Mouse (Mus musculus): Measurements from ENCODE around the gene Atxn7l1. TPM values are rescaled to one million over a fixed set of nuclear protein-coding genes. Genes with fewer than 3 reads are reported as not detected.

Gene Atxn7l1
- polyA plus RNA-seq, 1 experiment from 2014 or later, result 11.4 TPM

GRCm38 (mm10) chr12:33255256-33255655 lies 107.8 kb downstream of the Atxn7l1 start:
- 87% methylated on average over 2 of the region's 2 CpGs for WGBS
- ATAC-seq (ENCODE audit: insufficient number of reproducible peaks, low FRiP score), result no peak; the same call in 1 of the 2 replicates
- H3K4me3 ChIP-seq, result no peak overlapping the region
- H3K9ac ChIP-seq, result no peak overlapping the region
- no peaks in the 10 kb centered on the region for H3K27me3 ChIP-seq (replicated peaks)
- H3K27ac ChIP-seq (ENCODE audit: poor library complexity, severe bottlenecking), result no peak overlapping the region
- no peak overlapping the region for H3K4me2 ChIP-seq
- H3K36me3 ChIP-seq, result peaks cover 2% of the 10 kb centered on the region; the same call in 1 of the 2 replicates
- no peaks in the 10 kb centered on the region for H3K9me3 ChIP-seq (replicated peaks)
- peaks cover 43% of the 10 kb centered on the region for H3K4me1 ChIP-seq (replicated peaks)

- H3K4me1 ChIP-seq (replicated peaks), result peaks cover 50% of the 10 kb centered on the region
- no peak overlapping the region for H3K27ac ChIP-seq (ENCODE audit: poor library complexity, severe bottlenecking)
- H3K4me2 ChIP-seq, result no peak overlapping the region
- WGBS, result 87% methylated on average over 6 of the region's 6 CpGs
- no peaks in the 10 kb centered on the region for H3K9me3 ChIP-seq (replicated peaks)
- H3K9ac ChIP-seq, result no peak overlapping the region
- no peaks in the 10 kb centered on the region for H3K27me3 ChIP-seq (replicated peaks)
- no peak for ATAC-seq (ENCODE audit: insufficient number of reproducible peaks, low FRiP score)
- no peak overlapping the region for H3K4me3 ChIP-seq
- no peaks in the 10 kb centered on the region for H3K36me3 ChIP-seq
These were observed 108.9 kb downstream of the Atxn7l1 start for GRCm38 (mm10) chr12:33256426-33256825.

- Histone ChIP-seq H3K4me1 (replicated peaks) (peaks cover 39% of the 10 kb centered on the region), H3K27me3 (replicated peaks) (no peaks in the 10 kb centered on the region), H3K9me3 (replicated peaks) (no peaks in the 10 kb centered on the region), H3K36me3 (no peaks in the 10 kb centered on the region), H3K4me2 (no peak overlapping the region), H3K4me3 (no peak overlapping the region), H3K27ac (ENCODE audit: poor library complexity, severe bottlenecking) (peak overlapping the region; percentile 59; the same call in 1 of the 2 replicates), H3K9ac (no peak overlapping the region)
- ATAC-seq (ENCODE audit: insufficient number of reproducible peaks, low FRiP score), result no peak
- 58% methylated on average over 5 of the region's 5 CpGs for WGBS
These were observed 111.6 kb downstream of the Atxn7l1 start for GRCm38 (mm10) chr12:33258995-33259529.

GRCm38 (mm10) chr12:33260575-33260974 lies 113.1 kb downstream of the Atxn7l1 start:
- no peak overlapping the region for H3K9ac ChIP-seq
- H3K36me3 ChIP-seq, result no peaks in the 10 kb centered on the region
- no peaks in the 10 kb centered on the region for H3K27me3 ChIP-seq (replicated peaks)
- no peak overlapping the region for H3K27ac ChIP-seq (ENCODE audit: poor library complexity, severe bottlenecking)
- H3K4me3 ChIP-seq, result no peak overlapping the region
- peaks cover 36% of the 10 kb centered on the region for H3K4me1 ChIP-seq (replicated peaks)
- H3K4me2 ChIP-seq, result no peak overlapping the region
- ATAC-seq (ENCODE audit: insufficient number of reproducible peaks, low FRiP score), result no peak; the same call in 1 of the 2 replicates
- no peaks in the 10 kb centered on the region for H3K9me3 ChIP-seq (replicated peaks)
- 60% methylated on average over 7 of the region's 7 CpGs for WGBS

GRCm38 (mm10) chr12:33265877-33266276 lies 118.4 kb downstream of the Atxn7l1 start:
- H3K27me3 ChIP-seq (replicated peaks), result no peaks in the 10 kb centered on the region
- no peak for ATAC-seq (ENCODE audit: insufficient number of reproducible peaks, low FRiP score)
- 0 out of 2 replicates have a peak, but pooled peaks cover 5% of the 10 kb centered on the region for H3K9me3 ChIP-seq (replicated peaks)
- WGBS, result 84% methylated on average over 11 of the region's 11 CpGs
- no peaks in the 10 kb centered on the region for H3K36me3 ChIP-seq
- H3K4me3 ChIP-seq, result no peak overlapping the region
- no peak overlapping the region for H3K27ac ChIP-seq (ENCODE audit: poor library complexity, severe bottlenecking)
- H3K9ac ChIP-seq, result no peak overlapping the region
- peaks cover 10% of the 10 kb centered on the region for H3K4me1 ChIP-seq (replicated peaks)
- H3K4me2 ChIP-seq, result no peak overlapping the region

- peaks cover 9% of the 10 kb centered on the region for H3K4me1 ChIP-seq (replicated peaks)
- no peaks in the 10 kb centered on the region for H3K27me3 ChIP-seq (replicated peaks)
- no peak overlapping the region for H3K9ac ChIP-seq
- 0 out of 2 replicates have a peak, but pooled peaks cover 5% of the 10 kb centered on the region for H3K9me3 ChIP-seq (replicated peaks)
- 68% methylated on average over 4 of the region's 4 CpGs for WGBS
- no peak overlapping the region for H3K4me2 ChIP-seq
- H3K4me3 ChIP-seq, result no peak overlapping the region
- no peak for ATAC-seq (ENCODE audit: insufficient number of reproducible peaks, low FRiP score)
- H3K27ac ChIP-seq (ENCODE audit: poor library complexity, severe bottlenecking), result no peak overlapping the region
- H3K36me3 ChIP-seq, result no peaks in the 10 kb centered on the region
These were observed 120.5 kb downstream of the Atxn7l1 start for GRCm38 (mm10) chr12:33267965-33268364.

- H3K9me3 ChIP-seq (replicated peaks), result 0 out of 2 replicates have a peak, but pooled peaks cover 5% of the 10 kb centered on the region
- H3K27ac ChIP-seq (ENCODE audit: poor library complexity, severe bottlenecking), result no peak overlapping the region
- H3K4me1 ChIP-seq (replicated peaks), result no peaks in the 10 kb centered on the region
- H3K27me3 ChIP-seq (replicated peaks), result no peaks in the 10 kb centered on the region
- no peak for ATAC-seq (ENCODE audit: insufficient number of reproducible peaks, low FRiP score)
- no peak overlapping the region for H3K4me3 ChIP-seq
- 0 out of 2 replicates have a peak, but pooled peaks cover under 1% of the 10 kb centered on the region for H3K36me3 ChIP-seq
- 67% methylated on average over 5 of the region's 5 CpGs for WGBS
- H3K9ac ChIP-seq, result no peak overlapping the region
- H3K4me2 ChIP-seq, result no peak overlapping the region
These were observed 122.2 kb downstream of the Atxn7l1 start for GRCm38 (mm10) chr12:33269743-33270142.

- Histone ChIP-seq H3K9ac (no peak overlapping the region), H3K4me2 (no peak overlapping the region), H3K27me3 (replicated peaks) (no peaks in the 10 kb centered on the region), H3K9me3 (replicated peaks) (0 out of 2 replicates have a peak, but pooled peaks cover 5% of the 10 kb centered on the region), H3K4me1 (replicated peaks) (no peaks in the 10 kb centered on the region), H3K4me3 (no peak overlapping the region), H3K27ac (ENCODE audit: poor library complexity, severe bottlenecking) (no peak overlapping the region), H3K36me3 (0 out of 2 replicates have a peak, but pooled peaks cover 3% of the 10 kb centered on the region)
- no peak for ATAC-seq (ENCODE audit: insufficient number of reproducible peaks, low FRiP score)
- 86% methylated on average over 12 of the region's 12 CpGs for WGBS
These were observed 124.4 kb downstream of the Atxn7l1 start for GRCm38 (mm10) chr12:33271865-33272264.

- H3K4me3 ChIP-seq, result no peak overlapping the region
- WGBS, result 73% methylated on average over 9 of the region's 9 CpGs
- no peaks in the 10 kb centered on the region for H3K4me1 ChIP-seq (replicated peaks)
- ATAC-seq (ENCODE audit: insufficient number of reproducible peaks, low FRiP score), result no peak
- no peak overlapping the region for H3K9ac ChIP-seq
- no peak overlapping the region for H3K27ac ChIP-seq (ENCODE audit: poor library complexity, severe bottlenecking)
- H3K36me3 ChIP-seq, result 0 out of 2 replicates have a peak, but pooled peaks cover 3% of the 10 kb centered on the region
- 0 out of 2 replicates have a peak, but pooled peaks cover 5% of the 10 kb centered on the region for H3K9me3 ChIP-seq (replicated peaks)
- no peak overlapping the region for H3K4me2 ChIP-seq
- H3K27me3 ChIP-seq (replicated peaks), result no peaks in the 10 kb centered on the region
These were observed 124.9 kb downstream of the Atxn7l1 start for GRCm38 (mm10) chr12:33272441-33272840.

- Histone ChIP-seq H3K4me2 (no peak overlapping the region), H3K4me1 (replicated peaks) (no peaks in the 10 kb centered on the region), H3K27me3 (replicated peaks) (no peaks in the 10 kb centered on the region), H3K4me3 (no peak overlapping the region), H3K9ac (no peak overlapping the region), H3K36me3 (0 out of 2 replicates have a peak, but pooled peaks cover 3% of the 10 kb centered on the region), H3K9me3 (replicated peaks) (0 out of 2 replicates have a peak, but pooled peaks cover 5% of the 10 kb centered on the region), H3K27ac (ENCODE audit: poor library complexity, severe bottlenecking) (no peak overlapping the region)
- no peak for ATAC-seq (ENCODE audit: insufficient number of reproducible peaks, low FRiP score)
- WGBS, result 83% methylated on average over 4 of the region's 4 CpGs
These were observed 125.7 kb downstream of the Atxn7l1 start for GRCm38 (mm10) chr12:33273147-33273546.

GRCm38 (mm10) chr12:33273668-33274067 lies 126.2 kb downstream of the Atxn7l1 start:
- H3K27me3 ChIP-seq (replicated peaks), result no peaks in the 10 kb centered on the region
- H3K9ac ChIP-seq, result no peak overlapping the region
- 0 out of 2 replicates have a peak, but pooled peaks cover 5% of the 10 kb centered on the region for H3K9me3 ChIP-seq (replicated peaks)
- no peak overlapping the region for H3K4me3 ChIP-seq
- ATAC-seq (ENCODE audit: insufficient number of reproducible peaks, low FRiP score), result no peak
- WGBS, result 66% methylated on average over 9 of the region's 9 CpGs
- no peak overlapping the region for H3K4me2 ChIP-seq
- H3K36me3 ChIP-seq, result 0 out of 2 replicates have a peak, but pooled peaks cover 3% of the 10 kb centered on the region
- no peak overlapping the region for H3K27ac ChIP-seq (ENCODE audit: poor library complexity, severe bottlenecking)
- H3K4me1 ChIP-seq (replicated peaks), result no peaks in the 10 kb centered on the region

All from heart, embryonic 12.5 days (tissue).